Mouse (Mus musculus): ENCODE results near the gene Aipl1. TPM values are rescaled to one million over a fixed set of nuclear protein-coding genes. Genes with fewer than 3 reads are reported as not detected.

Aipl1 gene
- polyA plus RNA-seq, 1 experiment from 2014 or later: 0.19 TPM

DNA sequence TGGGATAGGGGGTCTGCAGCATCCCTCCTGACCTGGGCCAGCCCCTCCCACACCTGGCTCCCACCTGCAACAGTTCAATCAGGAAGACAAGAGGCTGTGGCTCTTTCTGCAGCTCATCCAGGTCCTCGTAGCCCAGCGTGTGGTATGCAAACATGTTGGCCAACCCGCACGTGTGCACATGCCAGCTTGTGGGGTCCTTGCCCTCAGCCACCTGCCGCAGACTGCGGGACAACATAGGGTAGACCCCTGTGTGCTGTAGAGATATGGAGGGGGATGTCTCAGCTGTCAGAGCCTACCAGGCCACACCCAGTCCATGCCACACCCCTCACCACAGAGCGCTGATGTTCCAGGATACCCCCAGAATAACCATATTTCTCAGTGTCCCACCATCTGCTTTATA lies 6.0 kb downstream of the Aipl1 start:
- H3K27me3 ChIP-seq (ENCODE audit: control insufficient read depth, insufficient read depth, low read length): peaks cover 2% of the 10 kb centered on the region; the same call in 1 of the 2 replicates
- H3K4me3 ChIP-seq (ENCODE audit: low read depth, low read length): no peak overlapping the region
- no peaks in the 10 kb centered on the region for H3K9me3 ChIP-seq (ENCODE audit: control insufficient read depth, low read length)
- DNase-seq (ENCODE audit: low spot score): no peak
- ATAC-seq (ENCODE audit: insufficient number of reproducible peaks, low FRiP score, low TSS enrichment, low read depth): no peak
- no peaks in the 10 kb centered on the region for H3K4me1 ChIP-seq (ENCODE audit: control insufficient read depth, insufficient read depth, low read length)
- no peaks in the 10 kb centered on the region for H3K36me3 ChIP-seq (ENCODE audit: control insufficient read depth, insufficient read depth, low read length)
- no peak overlapping the region for H3K9ac ChIP-seq (ENCODE audit: low read length)
- WGBS: 93% methylated on average over 7 of the region's 7 CpGs
- H3K27ac ChIP-seq (replicated peaks; ENCODE audit: low read depth, low read length): no peak overlapping the region
- H3K4me2 ChIP-seq (ENCODE audit: low read depth, severe bottlenecking): no peak overlapping the region

- Histone ChIP-seq H3K4me3 (ENCODE audit: low read depth, low read length) (no peak overlapping the region), H3K27me3 (ENCODE audit: control insufficient read depth, insufficient read depth, low read length) (peaks cover 2% of the 10 kb centered on the region; the same call in 1 of the 2 replicates), H3K4me1 (ENCODE audit: control insufficient read depth, insufficient read depth, low read length) (no peaks in the 10 kb centered on the region), H3K36me3 (ENCODE audit: control insufficient read depth, insufficient read depth, low read length) (no peaks in the 10 kb centered on the region), H3K4me2 (ENCODE audit: low read depth, severe bottlenecking) (no peak overlapping the region), H3K27ac (replicated peaks; ENCODE audit: low read depth, low read length) (no peak overlapping the region), H3K9ac (ENCODE audit: low read length) (no peak overlapping the region), H3K9me3 (ENCODE audit: control insufficient read depth, low read length) (no peaks in the 10 kb centered on the region)
- WGBS: 23% methylated on average over 23 of the region's 23 CpGs
- peak; percentile 72 for DNase-seq (ENCODE audit: low spot score)
- ATAC-seq (ENCODE audit: insufficient number of reproducible peaks, low FRiP score, low TSS enrichment, low read depth): no peak
Measured at GRCm38 (mm10) chr11:72029143-72029542, 8.2 kb downstream of the Aipl1 start.

DNA sequence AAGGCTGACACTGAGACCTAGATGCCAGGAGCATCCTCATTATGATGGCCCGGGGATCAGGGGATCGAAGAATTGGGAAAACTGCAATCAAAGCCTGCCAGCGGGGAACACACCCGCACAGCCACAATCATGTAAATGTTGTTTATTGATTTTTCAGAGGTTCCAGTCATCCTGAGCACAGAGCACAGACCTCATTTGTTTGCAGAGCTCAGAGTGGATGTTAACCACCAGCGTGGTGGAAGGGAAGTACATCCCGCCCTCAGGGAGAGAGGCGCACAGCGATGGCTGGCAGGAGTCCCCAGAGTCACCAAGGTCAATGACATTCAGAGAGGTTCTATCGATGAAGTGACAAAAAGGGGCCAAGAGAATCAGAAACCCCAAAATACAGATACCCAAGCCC lies 9.5 kb downstream of the Aipl1 start:
- no peaks in the 10 kb centered on the region for H3K36me3 ChIP-seq (ENCODE audit: control insufficient read depth, insufficient read depth, low read length)
- no peak overlapping the region for H3K27ac ChIP-seq (replicated peaks; ENCODE audit: low read depth, low read length)
- ATAC-seq (ENCODE audit: insufficient number of reproducible peaks, low FRiP score, low TSS enrichment, low read depth) (no peak), DNase-seq (ENCODE audit: low spot score) (no peak)
- H3K4me3 ChIP-seq (ENCODE audit: low read depth, low read length): no peak overlapping the region
- H3K9me3 ChIP-seq (ENCODE audit: control insufficient read depth, low read length): no peaks in the 10 kb centered on the region
- H3K4me2 ChIP-seq (ENCODE audit: low read depth, severe bottlenecking): no peak overlapping the region
- 91% methylated on average over 9 of the region's 9 CpGs for WGBS
- no peak overlapping the region for H3K9ac ChIP-seq (ENCODE audit: low read length)
- peaks cover 2% of the 10 kb centered on the region; the same call in 1 of the 2 replicates for H3K27me3 ChIP-seq (ENCODE audit: control insufficient read depth, insufficient read depth, low read length)
- H3K4me1 ChIP-seq (ENCODE audit: control insufficient read depth, insufficient read depth, low read length): no peaks in the 10 kb centered on the region

GRCm38 (mm10) chr11:72026516-72026915 lies 10.8 kb downstream of the Aipl1 start:
- Histone ChIP-seq H3K36me3 (ENCODE audit: control insufficient read depth, insufficient read depth, low read length) (no peaks in the 10 kb centered on the region), H3K4me2 (ENCODE audit: low read depth, severe bottlenecking) (no peak overlapping the region), H3K9me3 (ENCODE audit: control insufficient read depth, low read length) (no peaks in the 10 kb centered on the region), H3K4me3 (ENCODE audit: low read depth, low read length) (no peak overlapping the region), H3K27ac (replicated peaks; ENCODE audit: low read depth, low read length) (no peak overlapping the region), H3K4me1 (ENCODE audit: control insufficient read depth, insufficient read depth, low read length) (no peaks in the 10 kb centered on the region), H3K9ac (ENCODE audit: low read length) (no peak overlapping the region), H3K27me3 (ENCODE audit: control insufficient read depth, insufficient read depth, low read length) (peaks cover 2% of the 10 kb centered on the region; the same call in 1 of the 2 replicates)
- WGBS: 86% methylated on average over 9 of the region's 9 CpGs
- DNase-seq (ENCODE audit: low spot score) (no peak), ATAC-seq (ENCODE audit: insufficient number of reproducible peaks, low FRiP score, low TSS enrichment, low read depth) (no peak)

DNA sequence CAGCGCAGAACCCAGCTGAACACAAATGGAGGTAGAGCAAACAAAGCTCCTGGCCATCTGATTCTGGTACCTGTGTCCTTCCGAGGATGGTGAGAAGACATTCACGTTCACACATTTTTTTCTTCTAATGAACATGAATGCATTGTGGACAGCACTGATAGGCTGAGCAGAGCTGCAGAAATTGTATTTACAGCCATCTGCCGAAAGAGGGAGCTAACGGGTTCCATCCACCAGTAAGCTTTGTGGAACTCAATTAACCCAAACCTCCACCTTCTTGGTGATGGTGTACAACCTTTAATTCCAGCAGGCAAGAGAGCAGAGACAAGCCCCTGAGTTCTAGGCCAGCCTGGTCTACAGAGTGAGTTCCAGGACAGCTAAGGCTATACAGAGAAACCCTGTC lies 11.5 kb downstream of the Aipl1 start:
- H3K36me3 ChIP-seq (ENCODE audit: control insufficient read depth, insufficient read depth, low read length): no peaks in the 10 kb centered on the region
- DNase-seq (ENCODE audit: low spot score): peak; percentile 45
- peaks cover 2% of the 10 kb centered on the region; the same call in 1 of the 2 replicates for H3K27me3 ChIP-seq (ENCODE audit: control insufficient read depth, insufficient read depth, low read length)
- no peak overlapping the region for H3K4me3 ChIP-seq (ENCODE audit: low read depth, low read length)
- no peaks in the 10 kb centered on the region for H3K9me3 ChIP-seq (ENCODE audit: control insufficient read depth, low read length)
- H3K4me2 ChIP-seq (ENCODE audit: low read depth, severe bottlenecking): no peak overlapping the region
- H3K27ac ChIP-seq (replicated peaks; ENCODE audit: low read depth, low read length): no peak overlapping the region
- no peak for ATAC-seq (ENCODE audit: insufficient number of reproducible peaks, low FRiP score, low TSS enrichment, low read depth)
- H3K4me1 ChIP-seq (ENCODE audit: control insufficient read depth, insufficient read depth, low read length): no peaks in the 10 kb centered on the region
- H3K9ac ChIP-seq (ENCODE audit: low read length): no peak overlapping the region
- 41% methylated on average over 5 of the region's 5 CpGs for WGBS

DNA sequence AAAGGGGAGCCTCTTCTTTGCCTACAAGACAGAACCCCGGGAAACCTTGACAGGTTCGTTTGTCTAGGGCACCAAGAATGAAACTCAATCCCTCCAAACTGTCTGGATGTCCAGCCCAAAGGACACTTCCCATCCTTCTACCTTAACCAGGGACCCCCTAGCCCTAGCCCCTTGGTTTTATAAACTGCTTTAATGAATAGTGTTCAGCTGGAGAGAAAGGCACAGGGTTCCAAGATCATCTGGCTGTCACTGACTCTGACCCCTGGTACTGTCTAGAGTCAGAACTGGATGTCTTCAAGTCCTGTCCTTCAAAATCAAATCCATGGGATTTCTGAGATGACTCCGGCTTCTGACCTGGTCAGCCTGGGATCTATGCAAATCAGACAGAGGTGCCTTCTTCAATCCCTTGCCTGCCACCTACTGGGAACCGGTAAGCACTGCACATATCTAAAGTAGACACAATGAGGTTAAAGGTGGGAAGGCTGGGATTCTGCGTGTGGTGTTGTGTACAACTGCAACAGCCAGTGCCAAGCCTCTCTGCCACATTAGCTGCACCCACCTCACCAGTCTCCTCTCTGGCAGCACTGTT lies 13.0 kb downstream of the Aipl1 start:
- DNase-seq (ENCODE audit: low spot score) (peak; percentile 67), ATAC-seq (ENCODE audit: insufficient number of reproducible peaks, low FRiP score, low TSS enrichment, low read depth) (no peak)
- no peak overlapping the region for H3K4me3 ChIP-seq (ENCODE audit: low read depth, low read length)
- no peak overlapping the region for H3K9ac ChIP-seq (ENCODE audit: low read length)
- no peaks in the 10 kb centered on the region for H3K9me3 ChIP-seq (ENCODE audit: control insufficient read depth, low read length)
- peaks cover 2% of the 10 kb centered on the region; the same call in 1 of the 2 replicates for H3K27me3 ChIP-seq (ENCODE audit: control insufficient read depth, insufficient read depth, low read length)
- no peak overlapping the region for H3K4me2 ChIP-seq (ENCODE audit: low read depth, severe bottlenecking)
- H3K27ac ChIP-seq (replicated peaks; ENCODE audit: low read depth, low read length): no peak overlapping the region
- WGBS: 23% methylated on average over 5 of the region's 5 CpGs
- H3K4me1 ChIP-seq (ENCODE audit: control insufficient read depth, insufficient read depth, low read length): no peaks in the 10 kb centered on the region
- H3K36me3 ChIP-seq (ENCODE audit: control insufficient read depth, insufficient read depth, low read length): no peaks in the 10 kb centered on the region

GRCm38 (mm10) chr11:72023581-72023980 lies 13.7 kb downstream of the Aipl1 start:
- DNase-seq (ENCODE audit: low spot score): no peak
- Histone ChIP-seq H3K9ac (ENCODE audit: low read length) (no peak overlapping the region), H3K4me2 (ENCODE audit: low read depth, severe bottlenecking) (no peak overlapping the region), H3K27ac (replicated peaks; ENCODE audit: low read depth, low read length) (no peak overlapping the region), H3K9me3 (ENCODE audit: control insufficient read depth, low read length) (no peaks in the 10 kb centered on the region), H3K4me1 (ENCODE audit: control insufficient read depth, insufficient read depth, low read length) (no peaks in the 10 kb centered on the region), H3K4me3 (ENCODE audit: low read depth, low read length) (no peak overlapping the region), H3K27me3 (ENCODE audit: control insufficient read depth, insufficient read depth, low read length) (no peaks in the 10 kb centered on the region), H3K36me3 (ENCODE audit: control insufficient read depth, insufficient read depth, low read length) (no peaks in the 10 kb centered on the region)
- WGBS: 38% methylated on average over 10 of the region's 10 CpGs
- no peak for ATAC-seq (ENCODE audit: insufficient number of reproducible peaks, low FRiP score, low TSS enrichment, low read depth)

DNA sequence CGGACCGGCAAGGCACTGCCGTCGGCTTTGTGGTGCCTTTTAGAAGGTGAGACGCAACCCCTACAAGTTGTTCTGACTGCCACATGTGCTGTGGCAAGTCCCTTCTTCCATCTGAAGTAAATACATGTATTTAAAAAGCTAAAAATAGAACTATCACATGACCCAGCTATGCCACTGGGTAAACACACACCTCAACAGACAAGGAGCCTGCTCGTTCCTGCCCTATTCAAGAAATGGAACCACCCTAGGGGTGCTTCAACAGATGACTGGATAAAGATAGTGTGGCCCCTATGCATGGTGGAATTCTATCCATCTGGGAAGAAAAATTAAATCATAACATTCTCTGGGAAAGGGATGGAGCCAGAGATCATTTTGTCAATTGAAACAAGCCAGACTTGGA lies 14.5 kb downstream of the Aipl1 start:
- no peaks in the 10 kb centered on the region for H3K9me3 ChIP-seq (ENCODE audit: control insufficient read depth, low read length)
- no peak overlapping the region for H3K4me2 ChIP-seq (ENCODE audit: low read depth, severe bottlenecking)
- H3K27ac ChIP-seq (replicated peaks; ENCODE audit: low read depth, low read length): no peak overlapping the region
- no peak overlapping the region for H3K9ac ChIP-seq (ENCODE audit: low read length)
- H3K4me1 ChIP-seq (ENCODE audit: control insufficient read depth, insufficient read depth, low read length): no peaks in the 10 kb centered on the region
- no peaks in the 10 kb centered on the region for H3K27me3 ChIP-seq (ENCODE audit: control insufficient read depth, insufficient read depth, low read length)
- ATAC-seq (ENCODE audit: insufficient number of reproducible peaks, low FRiP score, low TSS enrichment, low read depth) (no peak), DNase-seq (ENCODE audit: low spot score) (no peak)
- WGBS: 88% methylated on average over 6 of the region's 6 CpGs
- no peak overlapping the region for H3K4me3 ChIP-seq (ENCODE audit: low read depth, low read length)
- H3K36me3 ChIP-seq (ENCODE audit: control insufficient read depth, insufficient read depth, low read length): no peaks in the 10 kb centered on the region

- Histone ChIP-seq H3K4me3 (ENCODE audit: low read depth, low read length) (no peak overlapping the region), H3K36me3 (ENCODE audit: control insufficient read depth, insufficient read depth, low read length) (no peaks in the 10 kb centered on the region), H3K9me3 (ENCODE audit: control insufficient read depth, low read length) (no peaks in the 10 kb centered on the region), H3K9ac (ENCODE audit: low read length) (no peak overlapping the region), H3K4me2 (ENCODE audit: low read depth, severe bottlenecking) (no peak overlapping the region), H3K27ac (replicated peaks; ENCODE audit: low read depth, low read length) (no peak overlapping the region), H3K27me3 (ENCODE audit: control insufficient read depth, insufficient read depth, low read length) (no peaks in the 10 kb centered on the region), H3K4me1 (ENCODE audit: control insufficient read depth, insufficient read depth, low read length) (no peaks in the 10 kb centered on the region)
- DNase-seq (ENCODE audit: low spot score): no peak
- 65% methylated on average over 4 of the region's 4 CpGs for WGBS
- no peak for ATAC-seq (ENCODE audit: insufficient number of reproducible peaks, low FRiP score, low TSS enrichment, low read depth)
Measured at GRCm38 (mm10) chr11:72021015-72021414, 16.3 kb downstream of the Aipl1 start.

Measured in limb, embryonic 11.5 days (tissue).